Mouse (Mus musculus) kidney, adult 2 months (tissue): Measurements from ENCODE around the gene Flt1. TPM values are rescaled to one million over a fixed set of nuclear protein-coding genes. Genes with fewer than 3 reads are reported as not detected.
A peak's percentile ranks its signal among the peaks of the same experiment; 100 is the strongest.

Source experiments
- DNase-seq: peaks from one replicate; pipeline ENCODE4 v3.0.0; 2021
- H3K27ac ChIP-seq: fragments of 200-500 bp; 2 replicates; pipeline ENCODE4 v1.5.1; 2012; ENCODE audit warnings: low read depth, low read length, control low read depth, inconsistent platforms; ENCODE audit not compliant: insufficient read depth
- H3K27me3 ChIP-seq: fragments of 200-500 bp; replicated peaks from 2 replicates; pipeline ENCODE4 v1.6.1; 2012; ENCODE audit warnings: mild to moderate bottlenecking, moderate library complexity, low read length, inconsistent platforms; ENCODE audit not compliant: control insufficient read depth, insufficient read depth
- H3K36me3 ChIP-seq: fragments of 200-500 bp; 2 replicates; pipeline ENCODE4 v1.6.1; 2012; ENCODE audit warnings: mild to moderate bottlenecking, moderate library complexity, low read length, inconsistent platforms; ENCODE audit not compliant: control insufficient read depth, insufficient read depth
- H3K4me1 ChIP-seq: fragments of 200-500 bp; 2 replicates; pipeline ENCODE4 v1.6.1; 2011; ENCODE audit warnings: low read length; ENCODE audit not compliant: control insufficient read depth, insufficient read depth
- H3K4me3 ChIP-seq: fragments of 200-500 bp; 2 replicates; pipeline ENCODE4 v1.5.1; 2011; ENCODE audit warnings: mild to moderate bottlenecking, low read depth, low read length, control low read depth; ENCODE audit not compliant: insufficient read depth
- CTCF ChIP-seq: fragments of 200-500 bp; conservative IDR thresholded peaks from 2 replicates; pipeline ENCODE4 v1.5.1; 2011; ENCODE audit warnings: low read depth, mild to moderate bottlenecking, control low read depth, low read length, moderate library complexity, mixed read lengths; ENCODE audit not compliant: insufficient read depth, insufficient read length
- POLR2A ChIP-seq: fragments of 200-500 bp; IDR thresholded peaks from one replicate; pipeline ENCODE4 v1.6.1; 2011; ENCODE audit warnings: low read depth, low read length, control low read depth
- WGBS: fragments of 180-500 bp; shearing (Covaris S2); methylation state at CpG from one replicate; pipeline ENCODE4 v1.1.7; 2018; 5-methylcytosine and 5-hydroxymethylcytosine counted together
- polyA plus RNA-seq: library from polyadenylated mRNA; depleted of rRNA; stranded (reverse); fragments of >200 nt; gene quantifications from 2 replicates; pipeline ENCODE4 v1.2.3, GENCODE M21; 2012

Flt1 gene
- polyA plus RNA-seq, 1 experiment = 17.5 TPM

DNA sequence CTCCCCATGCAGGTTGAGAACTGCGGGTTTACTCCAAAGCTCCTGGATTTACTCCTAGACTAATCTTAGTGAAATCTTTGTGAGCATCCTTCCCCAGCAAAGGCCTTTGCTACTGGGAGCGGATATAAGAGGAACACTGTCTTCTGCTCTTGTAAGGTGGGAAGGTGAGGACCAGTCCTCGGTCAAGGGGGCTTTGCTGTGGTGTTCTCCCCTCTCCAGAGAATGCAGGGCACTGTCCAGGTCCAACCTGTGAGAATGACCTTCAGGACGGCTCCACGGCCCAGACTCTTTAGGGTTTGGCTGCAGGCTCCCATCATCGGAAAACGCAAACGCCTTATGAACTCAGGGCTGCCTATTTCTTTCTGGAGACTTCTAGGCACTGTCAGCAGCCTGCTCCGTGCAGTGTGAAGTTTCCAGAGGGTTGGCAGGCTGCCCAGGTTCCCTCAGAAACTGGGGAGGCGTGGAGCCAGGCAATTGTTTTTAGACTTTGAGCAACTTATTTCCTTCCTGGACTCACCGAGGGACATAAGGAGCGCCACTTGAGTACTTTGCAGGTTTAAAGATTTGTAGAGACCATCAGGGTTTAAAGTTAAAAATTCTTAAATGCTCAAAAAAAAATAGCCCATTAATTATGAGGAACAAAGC, 80.7 kb downstream of the Flt1 start:
- peak; percentile 95 for DNase-seq

DNA sequence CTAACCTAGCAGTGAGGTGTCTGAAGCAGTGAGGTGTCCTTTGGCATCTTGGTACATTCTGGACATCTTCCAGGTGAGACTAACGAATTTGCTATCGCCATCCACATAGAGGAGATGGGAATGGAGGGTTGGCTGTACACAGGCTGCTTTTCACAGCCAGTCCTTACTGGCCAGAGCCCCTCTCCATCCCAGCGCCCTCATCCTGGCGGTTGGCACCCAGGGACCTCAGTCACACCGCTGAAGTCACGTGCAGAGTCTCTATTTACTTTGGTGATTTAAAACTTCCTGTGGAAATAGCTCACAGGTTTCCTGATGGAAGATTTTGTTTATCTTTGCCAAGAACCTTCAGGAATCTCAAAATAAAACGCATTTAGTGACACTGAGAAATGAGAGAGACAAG, 84.4 kb downstream of the Flt1 start:
- H3K4me3 ChIP-seq = no peak overlapping the region
- WGBS = 34% methylated on average over 7 of the region's 7 CpGs
- no peaks in the 10 kb centered on the region for H3K36me3 ChIP-seq
- H3K4me1 ChIP-seq = no peaks in the 10 kb centered on the region; the same call in none of the 2 replicates
- H3K27me3 ChIP-seq = no peaks in the 10 kb centered on the region
- peak; percentile 71 for DNase-seq
- no peak for TF ChIP-seq CTCF
- H3K27ac ChIP-seq = peak overlapping the region; percentile 94

More for the DNA sequence above, 80.7 kb downstream of the Flt1 start:
- no peaks in the 10 kb centered on the region for H3K27me3 ChIP-seq
- H3K4me3 ChIP-seq = no peak overlapping the region
- H3K4me1 ChIP-seq = no peaks in the 10 kb centered on the region; the same call in none of the 2 replicates
- TF ChIP-seq POLR2A (no peak), CTCF (no peak)
- WGBS = 22% methylated on average over 12 of the region's 12 CpGs
- H3K36me3 ChIP-seq = no peaks in the 10 kb centered on the region
- 0 out of 2 replicates have a peak overlapping the region, but pooled peaks have one; percentile 42 for H3K27ac ChIP-seq

DNA sequence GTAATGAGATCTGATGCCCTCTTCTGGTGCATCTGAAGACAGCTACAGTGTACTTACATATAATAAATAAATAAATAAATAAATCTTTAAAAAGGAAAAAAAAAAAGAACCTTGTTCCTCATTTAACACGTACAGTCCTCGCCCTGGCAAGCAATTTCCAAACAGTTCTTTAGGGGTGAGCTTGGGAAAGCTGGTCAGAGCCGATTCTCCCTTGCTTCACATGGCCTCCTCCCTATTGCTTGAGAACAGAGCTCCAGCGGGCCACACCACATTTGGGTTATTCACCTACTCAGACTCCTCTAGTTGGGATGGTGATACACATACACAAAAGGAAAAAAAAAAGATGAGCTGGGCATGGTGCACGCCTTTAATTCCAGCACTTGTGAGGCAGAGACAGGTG, 85.9 kb downstream of the Flt1 start:
- H3K4me3 ChIP-seq = no peak overlapping the region
- WGBS = 95% methylated on average over 5 of the region's 5 CpGs
- H3K4me1 ChIP-seq = no peaks in the 10 kb centered on the region; the same call in none of the 2 replicates
- no peak for TF ChIP-seq CTCF
- TF ChIP-seq POLR2A = no peak
- no peak overlapping the region for H3K27ac ChIP-seq
- H3K36me3 ChIP-seq = no peaks in the 10 kb centered on the region
- no peaks in the 10 kb centered on the region for H3K27me3 ChIP-seq
- no peak for DNase-seq

DNA sequence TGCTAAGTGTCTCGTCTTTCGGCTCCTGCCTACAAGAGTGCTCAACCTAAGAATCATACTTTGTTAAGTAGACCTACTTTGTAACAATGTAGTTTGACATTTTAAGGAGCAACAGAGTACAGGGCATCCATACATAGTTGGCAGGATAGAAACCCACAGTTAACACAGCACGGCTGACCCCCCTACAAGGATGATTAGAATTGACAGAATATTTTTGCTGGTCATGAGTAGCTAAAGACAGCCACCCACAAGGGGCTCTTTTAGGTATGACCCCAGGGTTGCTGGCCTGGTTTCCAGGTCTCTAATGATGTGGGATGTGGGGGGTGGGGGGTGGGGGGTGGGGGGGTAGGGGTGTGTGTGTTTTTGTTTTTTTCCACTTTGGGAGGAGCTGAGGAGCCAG, 89.1 kb downstream of the Flt1 start:
- Histone ChIP-seq H3K4me1 (no peaks in the 10 kb centered on the region; the same call in 1 of the 2 replicates), H3K27ac (no peak overlapping the region), H3K4me3 (no peak overlapping the region), H3K27me3 (no peaks in the 10 kb centered on the region; the same call in 1 of the 2 replicates), H3K36me3 (no peaks in the 10 kb centered on the region)
- no peak for DNase-seq
- 98% methylated on average over 3 of the region's 3 CpGs for WGBS
- TF ChIP-seq POLR2A (no peak), CTCF (no peak)

DNA sequence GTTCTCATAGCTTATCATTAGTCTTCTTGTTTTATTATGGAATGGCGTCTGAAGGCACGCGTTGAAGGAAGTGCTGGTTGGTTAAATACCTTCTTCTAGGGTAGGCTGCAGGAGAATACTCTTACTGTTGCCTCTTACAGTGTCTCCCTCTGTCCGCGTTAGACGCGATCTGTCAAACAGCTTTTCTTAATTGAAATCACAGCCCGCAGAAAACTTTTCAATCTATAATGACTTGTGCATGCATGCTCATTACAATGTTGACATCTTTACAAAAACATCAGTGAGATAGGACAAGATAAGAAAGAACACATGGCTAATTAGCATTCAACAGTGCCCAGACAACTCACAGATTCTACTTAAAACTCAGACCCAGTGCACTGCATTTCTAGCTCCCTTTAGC, 89.9 kb downstream of the Flt1 start:
- TF ChIP-seq CTCF (no peak), POLR2A (no peak)
- H3K27ac ChIP-seq = no peak overlapping the region
- DNase-seq = no peak

DNA sequence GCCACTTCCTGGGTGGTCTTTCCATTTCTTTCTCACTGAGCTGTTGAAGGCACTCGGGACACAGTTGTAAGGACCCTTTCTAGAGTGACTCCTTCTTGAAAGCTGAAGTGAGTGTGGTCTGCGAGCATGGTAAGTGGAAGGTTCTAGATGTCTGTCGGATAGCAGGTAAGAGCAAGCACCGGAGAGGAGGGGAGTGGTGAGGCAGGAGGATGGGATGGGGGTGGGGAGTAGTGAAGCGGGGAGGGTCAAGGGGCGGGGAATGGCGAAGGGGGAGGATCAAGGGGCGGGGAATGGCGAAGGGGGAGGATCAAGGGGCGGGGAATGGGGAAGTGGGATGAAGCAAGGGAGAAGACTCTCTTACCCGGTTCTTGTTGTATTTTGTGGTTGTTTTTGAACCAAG, 91.8 kb downstream of the Flt1 start:
- TF ChIP-seq CTCF (no peak), POLR2A (no peak)
- Histone ChIP-seq H3K27ac (no peak overlapping the region), H3K36me3 (no peaks in the 10 kb centered on the region), H3K4me1 (no peaks in the 10 kb centered on the region), H3K27me3 (no peaks in the 10 kb centered on the region; the same call in 1 of the 2 replicates), H3K4me3 (no peak overlapping the region)
- WGBS = 41% methylated on average over 11 of the region's 11 CpGs
- DNase-seq = no peak

More for the DNA sequence above, 89.9 kb downstream of the Flt1 start:
- H3K27me3 ChIP-seq = no peaks in the 10 kb centered on the region; the same call in 1 of the 2 replicates
- no peak overlapping the region for H3K4me3 ChIP-seq
- no peaks in the 10 kb centered on the region for H3K36me3 ChIP-seq
- H3K4me1 ChIP-seq = no peaks in the 10 kb centered on the region; the same call in 1 of the 2 replicates
- 91% methylated on average over 8 of the region's 8 CpGs for WGBS

DNA sequence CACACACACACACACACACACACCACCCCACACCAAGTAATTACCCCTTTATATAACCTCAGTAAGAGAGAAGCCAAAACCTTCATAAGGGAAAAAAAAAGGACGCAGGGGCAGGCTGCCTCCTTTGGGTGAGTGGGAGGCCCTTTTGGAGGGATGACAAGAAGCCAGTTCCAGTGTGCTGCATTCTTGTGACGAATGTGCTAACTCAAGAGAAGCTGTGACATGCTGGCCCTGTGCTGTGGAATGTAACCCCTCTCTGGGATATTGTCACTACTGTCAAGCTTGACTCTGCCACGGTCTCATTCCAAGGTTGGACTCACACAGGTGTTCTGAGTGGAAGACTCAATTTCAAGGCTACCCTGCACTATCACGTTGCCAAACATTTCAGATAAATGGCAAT, 93.1 kb downstream of the Flt1 start:
- no peaks in the 10 kb centered on the region for H3K4me1 ChIP-seq
- no peak for DNase-seq
- H3K27ac ChIP-seq = no peak overlapping the region
- H3K4me3 ChIP-seq = no peak overlapping the region
- TF ChIP-seq POLR2A (no peak), CTCF (no peak)
- no peaks in the 10 kb centered on the region for H3K36me3 ChIP-seq
- H3K27me3 ChIP-seq = no peaks in the 10 kb centered on the region; the same call in 1 of the 2 replicates
- WGBS = 63% methylated on average over 4 of the region's 4 CpGs
